Comparison of ENCODE assay signal across 26 mouse cellular contexts in genomic region chr3:102270257-102270656, GRCm38 (mm10).
"Had no signal": no experiment of that assay in that cellular context is flagged by ENCODE, and none has a peak within 500 bp of the region (broad histone marks: within the 10 kb centered on the region; RNA-seq: fewer than 3 reads in every experiment).

No protein-coding gene starts in this region.

- H3K4me2 ChIP-seq: heart, embryonic 13.5 days; heart, embryonic 15.5 days; hindbrain, embryonic 13.5 days; hindbrain, embryonic 15.5 days; kidney, embryonic 15.5 days; limb, embryonic 13.5 days; limb, embryonic 15.5 days; liver, embryonic 12.5 days had no signal

- H3K9me3 ChIP-seq: heart, embryonic 10.5 days; heart, embryonic 13.5 days; heart, embryonic 15.5 days; hindbrain, embryonic 13.5 days; hindbrain, embryonic 15.5 days; kidney, embryonic 15.5 days; limb, embryonic 13.5 days; limb, embryonic 15.5 days; liver, embryonic 12.5 days had no signal

- H3K9ac ChIP-seq: heart, embryonic 13.5 days; heart, embryonic 15.5 days; hindbrain, embryonic 13.5 days; hindbrain, embryonic 15.5 days; kidney, embryonic 15.5 days; limb, embryonic 13.5 days; limb, embryonic 15.5 days; liver, embryonic 12.5 days had no signal

- DNase-seq: gastrocnemius, adult 2 months; gastrocnemius, postnatal 14 days; gastrocnemius, postnatal 36 days; heart, adult 18-20 months; heart, postnatal 14 days; heart, postnatal 36 days; kidney, adult 11 months; kidney, adult 2 months; kidney, adult 9 months; kidney, postnatal 14 days; kidney, postnatal 36 days; layer of hippocampus, adult 9-11 months; layer of hippocampus, postnatal 36 days; left cerebral cortex, postnatal 4 days had no signal

- H3K4me3 ChIP-seq: gastrocnemius, adult 2 months; heart, embryonic 10.5 days; heart, embryonic 13.5 days; heart, embryonic 15.5 days; hindbrain, embryonic 13.5 days; hindbrain, embryonic 15.5 days; kidney, embryonic 15.5 days; limb, embryonic 13.5 days; limb, embryonic 15.5 days; liver, embryonic 12.5 days had no signal

- H3K36me3 ChIP-seq: heart, embryonic 10.5 days; heart, embryonic 13.5 days; heart, embryonic 15.5 days; hindbrain, embryonic 13.5 days; hindbrain, embryonic 15.5 days; kidney, embryonic 15.5 days; limb, embryonic 13.5 days; limb, embryonic 15.5 days; liver, embryonic 12.5 days had no signal

- H3K27me3 ChIP-seq: heart, embryonic 13.5 days; heart, embryonic 15.5 days; hindbrain, embryonic 13.5 days; hindbrain, embryonic 15.5 days; limb, embryonic 13.5 days; limb, embryonic 15.5 days; liver, embryonic 12.5 days had no signal

- ATAC-seq: hindbrain, postnatal 0 days; intestine, embryonic 16.5 days had no signal

- H3K4me1 ChIP-seq: hindbrain, embryonic 13.5 days; hindbrain, embryonic 15.5 days; liver, embryonic 12.5 days had no signal

- H3K27ac ChIP-seq: gastrocnemius, adult 2 months; heart, embryonic 10.5 days; heart, embryonic 13.5 days; heart, embryonic 15.5 days; hindbrain, embryonic 13.5 days; hindbrain, embryonic 15.5 days; hindbrain, postnatal 0 days; kidney, embryonic 15.5 days; kidney, postnatal 0 days; limb, embryonic 13.5 days; limb, embryonic 15.5 days; liver, embryonic 12.5 days had no signal
